Mouse (Mus musculus) hindbrain, embryonic 12.5 days (tissue): Measurements from ENCODE around the gene Gm13693. TPM values are rescaled to one million over a fixed set of nuclear protein-coding genes. Genes with fewer than 3 reads are reported as not detected.
"Not testable (repeated sequence)": the region's sequence is repeated elsewhere in the genome, so short reads cannot be mapped to it uniquely, and the experiment has no call there.

Experiments
- ATAC-seq: fragments of 200-750 bp; cut with Nextera tagmentation; 2 replicates; pipeline ENCODE4 v1.8.0; 2017; ENCODE audit warnings: moderate TSS enrichment; ENCODE audit not compliant: low FRiP score
- H3K27ac ChIP-seq: fragments of 300-500 bp; sonication (generic); 2 replicates; pipeline ENCODE4 v1.5.1; 2016; ENCODE audit warnings: mild to moderate bottlenecking
- H3K27me3 ChIP-seq: fragments of 300-500 bp; sonication (generic); 2 replicates; pipeline ENCODE4 v1.6.1; 2016; ENCODE audit warnings: mild to moderate bottlenecking
- H3K36me3 ChIP-seq: fragments of 300-500 bp; sonication (generic); 2 replicates; pipeline ENCODE4 v1.6.1; 2016; ENCODE audit warnings: mild to moderate bottlenecking
- H3K4me1 ChIP-seq: fragments of 300-500 bp; sonication (generic); 2 replicates; pipeline ENCODE4 v1.6.1; 2016
- H3K4me2 ChIP-seq: fragments of 300-500 bp; sonication (generic); replicated peaks from 2 replicates; pipeline ENCODE4 v1.6.1; 2016; ENCODE audit warnings: mild to moderate bottlenecking
- H3K4me3 ChIP-seq: fragments of 300-500 bp; sonication (generic); 2 replicates; pipeline ENCODE4 v1.5.1; 2016; ENCODE audit warnings: mild to moderate bottlenecking
- H3K9ac ChIP-seq: fragments of 300-500 bp; sonication (generic); 2 replicates; pipeline ENCODE4 v1.6.1; 2016; ENCODE audit warnings: mild to moderate bottlenecking, moderate library complexity
- H3K9me3 ChIP-seq: fragments of 300-500 bp; sonication (generic); replicated peaks from 2 replicates; pipeline ENCODE4 v1.6.1; 2016; ENCODE audit warnings: mild to moderate bottlenecking
- WGBS: fragments of 180-500 bp; shearing (Covaris S2); methylation state at CpG from one replicate; pipeline ENCODE4 v1.1.7; 2016; 5-methylcytosine and 5-hydroxymethylcytosine counted together
- polyA plus RNA-seq: library from polyadenylated mRNA; unstranded; fragments of >200 nt; fragmentation: Nextera tagmentation; extraction: Ambion mirVana; gene quantifications from 2 replicates; pipeline ENCODE4 v1.2.1, GENCODE M21; 2016

Gm13693 gene
- polyA plus RNA-seq: not detected in 2 replicates

GRCm38 (mm10) chr2:83961203-83961602 lies at the start of gene Gm13693:
Gene Gm13693 (plus strand): TSS chr2:83961503.
- not testable (repeated sequence) for H3K4me2 ChIP-seq, H3K9me3 ChIP-seq, H3K9ac ChIP-seq, H3K4me3 ChIP-seq, H3K4me1 ChIP-seq, H3K27ac ChIP-seq, H3K36me3 ChIP-seq, H3K27me3 ChIP-seq, ATAC-seq
- no CpG with 5 or more reads among the region's 6 CpGs for WGBS

GRCm38 (mm10) chr2:83929478-83930088 lies 31.7 kb upstream of the Gm13693 start:
- H3K9ac ChIP-seq: no peak overlapping the region
- 50% methylated on average over 2 of the region's 2 CpGs for WGBS
- H3K27ac ChIP-seq: no peak overlapping the region
- ATAC-seq: no peak
- no peaks in the 10 kb centered on the region for H3K4me1 ChIP-seq
- no peaks in the 10 kb centered on the region for H3K36me3 ChIP-seq
- H3K27me3 ChIP-seq: no peaks in the 10 kb centered on the region
- no peak overlapping the region for H3K4me3 ChIP-seq
- no peaks in the 10 kb centered on the region for H3K9me3 ChIP-seq
- H3K4me2 ChIP-seq: no peak overlapping the region

GRCm38 (mm10) chr2:83940931-83941361 lies 20.4 kb upstream of the Gm13693 start, which contains the start of gene Zswim2:
Gene Zswim2 (minus strand): TSS chr2:83941228.
- Histone ChIP-seq H3K4me2 (peak within 1 kb of the TSS; percentile 53), H3K4me3 (peak within 1 kb of the TSS; percentile 26), H3K9ac (0 out of 2 replicates have a peak within 1 kb of the TSS, but pooled peaks have one; percentile 1), H3K27me3 (no peaks in the 10 kb centered on the region), H3K9me3 (no peaks in the 10 kb centered on the region; the same call in 1 of the 2 replicates), H3K36me3 (no peaks in the 10 kb centered on the region), H3K27ac (peak within 1 kb of the TSS; percentile 35; the same call in 1 of the 2 replicates), H3K4me1 (peaks cover 8% of the 10 kb centered on the region; the same call in 1 of the 2 replicates)
- under 1% methylated on average over 20 of the region's 20 CpGs for WGBS
- peak; percentile 99 for ATAC-seq

GRCm38 (mm10) chr2:83941378-83941777 lies 19.9 kb upstream of the Gm13693 start:
- Histone ChIP-seq H3K4me2 (peak overlapping the region; percentile 53), H3K9ac (no peak overlapping the region), H3K27ac (no peak overlapping the region), H3K4me3 (peak overlapping the region; percentile 26), H3K27me3 (no peaks in the 10 kb centered on the region), H3K4me1 (peaks cover 8% of the 10 kb centered on the region; the same call in 1 of the 2 replicates), H3K9me3 (no peaks in the 10 kb centered on the region; the same call in 1 of the 2 replicates), H3K36me3 (no peaks in the 10 kb centered on the region)
- peak; percentile 68 for ATAC-seq
- WGBS: 43% methylated on average over 3 of the region's 3 CpGs

GRCm38 (mm10) chr2:83941792-83942191 lies 19.5 kb upstream of the Gm13693 start:
- no peak overlapping the region for H3K4me2 ChIP-seq
- H3K9me3 ChIP-seq: no peaks in the 10 kb centered on the region; the same call in 1 of the 2 replicates
- no peak overlapping the region for H3K4me3 ChIP-seq
- ATAC-seq: no peak
- no peak overlapping the region for H3K9ac ChIP-seq
- WGBS: 72% methylated on average over 4 of the region's 4 CpGs
- H3K27ac ChIP-seq: no peak overlapping the region
- no peaks in the 10 kb centered on the region for H3K36me3 ChIP-seq
- peaks cover 8% of the 10 kb centered on the region; the same call in 1 of the 2 replicates for H3K4me1 ChIP-seq
- H3K27me3 ChIP-seq: no peaks in the 10 kb centered on the region

- H3K27ac ChIP-seq, H3K9ac ChIP-seq, H3K4me3 ChIP-seq, H3K27me3 ChIP-seq, H3K4me1 ChIP-seq, H3K36me3 ChIP-seq, ATAC-seq, H3K9me3 ChIP-seq, H3K4me2 ChIP-seq: not testable (repeated sequence)
- no CpG with 5 or more reads among the region's 6 CpGs for WGBS
Measured at GRCm38 (mm10) chr2:83955393-83955792, 5.9 kb upstream of the Gm13693 start, which contains the start of gene Gm13698. Gene Gm13698 (plus strand): TSS chr2:83955693.

- H3K36me3 ChIP-seq, H3K4me3 ChIP-seq, H3K4me2 ChIP-seq, H3K9me3 ChIP-seq, H3K9ac ChIP-seq, H3K27me3 ChIP-seq, ATAC-seq, H3K4me1 ChIP-seq, H3K27ac ChIP-seq: not testable (repeated sequence)
- WGBS: no CpG with 5 or more reads among the region's 6 CpGs
Measured at GRCm38 (mm10) chr2:83967013-83967412, 5.7 kb downstream of the Gm13693 start, which contains the start of gene Gm13695. Gene Gm13695 (plus strand): TSS chr2:83967313.

GRCm38 (mm10) chr2:83972823-83973222 lies 11.5 kb downstream of the Gm13693 start, which contains the start of gene Gm13696:
Gene Gm13696 (plus strand): TSS chr2:83973123.
- H3K36me3 ChIP-seq, H3K9ac ChIP-seq, H3K4me1 ChIP-seq, ATAC-seq, H3K27ac ChIP-seq, H3K9me3 ChIP-seq, H3K4me2 ChIP-seq, H3K27me3 ChIP-seq, H3K4me3 ChIP-seq: not testable (repeated sequence)
- no CpG with 5 or more reads among the region's 6 CpGs for WGBS

- not testable (repeated sequence) for H3K4me3 ChIP-seq, H3K4me1 ChIP-seq, H3K27ac ChIP-seq, H3K9me3 ChIP-seq, ATAC-seq, H3K9ac ChIP-seq, H3K4me2 ChIP-seq, H3K36me3 ChIP-seq, H3K27me3 ChIP-seq
- no CpG with 5 or more reads among the region's 6 CpGs for WGBS
Measured at GRCm38 (mm10) chr2:83978633-83979032, 17.3 kb downstream of the Gm13693 start, which contains the start of gene Gm13694. Gene Gm13694 (plus strand): TSS chr2:83978933.

- no CpG with 5 or more reads among the region's 6 CpGs for WGBS
- H3K27me3 ChIP-seq, ATAC-seq: not testable (repeated sequence)
Measured at GRCm38 (mm10) chr2:83984443-83984842, 23.1 kb downstream of the Gm13693 start, which contains the start of gene Gm13697. Gene Gm13697 (plus strand): TSS chr2:83984743.

GRCm38 (mm10) chr2:83990253-83990652 lies 28.9 kb downstream of the Gm13693 start, which contains the start of gene Gm13691:
Gene Gm13691 (plus strand): TSS chr2:83990553.
- not testable (repeated sequence) for H3K4me1 ChIP-seq, H3K36me3 ChIP-seq, H3K4me3 ChIP-seq, H3K27ac ChIP-seq, H3K9ac ChIP-seq, H3K27me3 ChIP-seq, ATAC-seq, H3K9me3 ChIP-seq, H3K4me2 ChIP-seq
- WGBS: no CpG with 5 or more reads among the region's 6 CpGs

More at GRCm38 (mm10) chr2:83984443-83984842, 23.1 kb downstream of the Gm13693 start, which contains the start of gene Gm13697:
- H3K9ac ChIP-seq, H3K9me3 ChIP-seq, H3K4me3 ChIP-seq, H3K4me1 ChIP-seq, H3K4me2 ChIP-seq, H3K36me3 ChIP-seq, H3K27ac ChIP-seq: not testable (repeated sequence)

- H3K36me3 ChIP-seq, H3K4me3 ChIP-seq, H3K9me3 ChIP-seq, H3K9ac ChIP-seq, ATAC-seq, H3K4me1 ChIP-seq, H3K4me2 ChIP-seq, H3K27me3 ChIP-seq, H3K27ac ChIP-seq: not testable (repeated sequence)
- 64% methylated on average over 8 of the region's 9 CpGs for WGBS
Measured at GRCm38 (mm10) chr2:83993639-83994255, 32.4 kb downstream of the Gm13693 start.
